Mouse (Mus musculus) E14TG2a.4 (cell line): ENCODE measurements around the gene Ngly1.

Source experiments
- CTCF ChIP-seq: conservative IDR thresholded peaks from 2 replicates; pipeline ENCODE4 v1.5.1; 2014; ENCODE audit warnings: low read length
- NANOG ChIP-seq: IDR thresholded peaks from 2 replicates; pipeline ENCODE4 v1.6.1; 2014; ENCODE audit warnings: borderline replicate concordance, low read length, mixed read lengths
- POU5F1 ChIP-seq: IDR thresholded peaks from 2 replicates; pipeline ENCODE4 v1.6.1; 2014; ENCODE audit warnings: low read length, borderline replicate concordance

DNA sequence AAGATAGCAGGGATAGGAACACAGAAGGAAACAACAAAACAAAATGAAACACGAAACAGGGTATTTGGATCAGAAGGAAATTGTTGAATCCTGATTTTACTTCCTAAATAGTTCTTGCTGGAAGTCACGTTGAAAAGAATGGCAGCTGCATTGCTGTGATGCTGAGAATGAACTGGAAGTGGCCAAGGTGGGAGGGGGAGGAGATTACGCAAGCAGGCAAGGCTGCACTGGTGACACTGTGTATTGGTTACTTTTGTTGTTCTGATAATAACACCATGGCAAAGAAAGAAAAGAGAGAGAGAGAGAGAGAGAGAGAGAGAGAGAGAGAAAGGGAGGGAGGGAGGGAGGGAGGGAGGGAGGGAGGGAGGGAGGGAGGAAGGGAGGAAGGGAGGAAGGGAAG is 12.6 kb upstream of the Ngly1 start:
- no peak for TF ChIP-seq CTCF
- no peak for TF ChIP-seq POU5F1
- TF ChIP-seq NANOG = no peak
